Mouse (Mus musculus): ENCODE measurements at regions not wholly inside any gene's neighbourhood (a gene's known extent, or its start where the extent isn't known, plus 50 kb on each side); places are given as distances from the start of the nearest gene placed in this dataset.
"Not testable (repeated sequence)": the region's sequence is repeated elsewhere in the genome, so short reads cannot be mapped to it uniquely, and the experiment has no call there.

- DNase-seq = no peak
Measured at GRCm38 (mm10) chr10:6182400-6182799, 260.2 kb upstream of the Rgs17 start.

GRCm38 (mm10) chr10:6164311-6164710 is 242.1 kb upstream of the Rgs17 start:
- DNase-seq = not testable (repeated sequence)

GRCm38 (mm10) chr10:6156941-6157340 is 234.7 kb upstream of the Rgs17 start:
- DNase-seq = no peak

GRCm38 (mm10) chr10:6134091-6134490 is 211.9 kb upstream of the Rgs17 start:
- DNase-seq = no peak

GRCm38 (mm10) chr10:6124423-6124822 is 202.2 kb upstream of the Rgs17 start:
- not testable (repeated sequence) for DNase-seq

GRCm38 (mm10) chr10:6114883-6115622 is 192.9 kb upstream of the Rgs17 start:
- DNase-seq = peak; percentile 63
